Mouse (Mus musculus) bone marrow macrophage, adult 2 months (primary cell): ENCODE data around the gene Lrrc43. TPM values are rescaled to one million over a fixed set of nuclear protein-coding genes. Genes with fewer than 3 reads are reported as not detected.
A peak's percentile ranks its signal among the peaks of the same experiment; 100 is the strongest.

Experiments
- H3K27ac ChIP-seq: 2 replicates; pipeline ENCODE4 v1.5.1; 2012; ENCODE audit warnings: low read depth, low read length; ENCODE audit not compliant: insufficient read depth
- H3K4me1 ChIP-seq: 2 replicates; pipeline ENCODE4 v1.6.1; 2012; ENCODE audit warnings: low read length; ENCODE audit not compliant: control insufficient read depth, insufficient read depth
- H3K4me3 ChIP-seq: 2 replicates; pipeline ENCODE4 v1.5.1; 2012; ENCODE audit warnings: mild to moderate bottlenecking, low read length, moderate library complexity; ENCODE audit not compliant: insufficient read depth
- CTCF ChIP-seq: IDR thresholded peaks from 2 replicates; pipeline ENCODE4 v1.5.1; 2012; ENCODE audit warnings: low read depth, mild to moderate bottlenecking, low read length, moderate library complexity
- POLR2A ChIP-seq: IDR thresholded peaks from 2 replicates; pipeline ENCODE4 v1.6.1; 2012; ENCODE audit warnings: mild to moderate bottlenecking, low read depth, low read length, borderline replicate concordance
- polyA plus RNA-seq: library from polyadenylated mRNA; stranded (reverse); fragments of >200 nt; gene quantifications from 2 replicates; pipeline ENCODE4 v1.2.4, GENCODE M21; 2012; ENCODE audit not compliant: missing spikeins, insufficient read depth, insufficient read length

The Lrrc43 gene
- not detected in 2 replicates for polyA plus RNA-seq

DNA sequence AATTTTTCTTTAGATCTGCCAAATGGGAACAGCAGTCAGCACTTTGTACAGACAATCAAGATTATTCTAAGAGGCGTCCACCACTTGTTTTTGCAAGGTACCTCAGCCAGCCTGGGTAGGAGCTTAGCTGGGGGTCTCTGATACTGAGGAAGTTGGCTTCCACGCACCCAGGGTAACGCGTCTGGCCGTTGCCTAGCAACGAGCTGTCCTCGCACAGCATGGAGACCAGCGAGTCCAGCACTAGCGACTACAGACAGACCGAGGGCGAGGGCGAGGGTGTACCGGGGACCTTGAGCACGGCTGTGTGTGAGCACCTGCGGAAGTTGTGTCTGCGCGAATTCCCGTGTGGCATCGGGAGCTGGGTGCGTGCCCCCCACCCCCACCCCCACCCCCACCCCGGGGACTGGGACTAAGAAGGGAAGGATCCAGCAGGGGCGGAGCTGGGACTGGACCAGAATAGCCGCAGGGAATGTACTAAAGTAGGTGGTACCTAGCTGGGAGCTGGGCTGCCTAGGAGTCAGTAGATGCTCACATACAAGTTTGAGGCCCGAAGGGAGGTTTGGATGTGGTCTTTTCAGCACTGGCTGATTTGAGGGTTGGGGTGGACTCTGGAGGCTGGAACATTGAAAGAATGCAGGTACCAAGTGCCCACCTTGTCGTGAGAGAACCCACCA lies at the start of gene Lrrc43, which contains the start of gene Il31:
Lrrc43 (plus strand) TSS at position 194 of the 674 bp plus-strand sequence.
Il31 (minus strand) TSS at position 378 of the 674 bp plus-strand sequence.
- Histone ChIP-seq H3K4me3 (no peak within 1 kb of the TSS), H3K4me1 (no peaks in the 10 kb centered on the region), H3K27ac (no peak within 1 kb of the TSS)
- TF ChIP-seq CTCF (no peak), POLR2A (no peak)

DNA sequence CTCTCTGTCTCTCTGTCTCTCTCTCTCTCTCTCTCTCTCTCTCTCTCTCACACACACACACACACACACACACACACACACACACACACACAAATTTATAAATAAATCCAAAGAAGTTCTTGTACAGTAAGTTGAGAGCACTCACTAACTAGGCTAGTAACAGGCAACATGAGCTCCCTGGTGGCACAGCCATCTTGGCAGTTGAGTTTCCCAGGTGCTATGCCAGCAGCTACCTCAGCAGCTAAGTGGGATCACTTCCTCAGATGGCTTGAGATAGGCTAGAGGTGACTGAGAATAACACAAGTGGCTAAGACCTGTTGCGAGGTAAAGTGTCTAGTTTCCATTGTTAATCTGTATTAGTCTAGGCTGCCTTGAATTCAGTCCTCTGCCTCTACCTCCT lies 49.8 kb upstream of the Lrrc43 start:
- Histone ChIP-seq H3K4me1 (peaks cover 12% of the 10 kb centered on the region), H3K27ac (no peak overlapping the region), H3K4me3 (no peak overlapping the region)
- TF ChIP-seq CTCF: no peak
- TF ChIP-seq POLR2A: no peak

DNA sequence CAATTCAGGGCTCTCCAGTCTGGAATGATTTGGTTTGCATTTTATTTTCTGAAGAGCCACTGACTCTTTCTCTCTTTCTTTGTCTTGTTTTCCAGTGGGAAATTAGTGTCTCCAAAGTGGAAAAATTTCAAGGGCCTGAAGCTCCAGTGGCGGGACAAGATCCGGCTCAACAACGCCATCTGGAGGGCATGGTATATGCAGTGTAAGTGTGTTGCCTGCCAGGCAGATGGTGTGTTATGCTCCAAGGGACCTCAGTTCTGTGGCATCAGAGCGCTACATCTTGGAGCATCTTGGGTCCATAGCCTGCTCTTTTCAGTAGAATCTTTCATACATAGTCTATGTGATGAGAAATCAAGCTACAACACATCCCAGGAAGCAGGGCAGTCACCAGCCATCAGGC lies 49.2 kb upstream of the Lrrc43 start:
- TF ChIP-seq POLR2A: no peak
- TF ChIP-seq CTCF: 0 out of 2 replicates have a peak, but pooled peaks have one; percentile 22
- H3K4me3 ChIP-seq: no peak overlapping the region
- H3K27ac ChIP-seq: no peak overlapping the region
- H3K4me1 ChIP-seq: peaks cover 12% of the 10 kb centered on the region

DNA sequence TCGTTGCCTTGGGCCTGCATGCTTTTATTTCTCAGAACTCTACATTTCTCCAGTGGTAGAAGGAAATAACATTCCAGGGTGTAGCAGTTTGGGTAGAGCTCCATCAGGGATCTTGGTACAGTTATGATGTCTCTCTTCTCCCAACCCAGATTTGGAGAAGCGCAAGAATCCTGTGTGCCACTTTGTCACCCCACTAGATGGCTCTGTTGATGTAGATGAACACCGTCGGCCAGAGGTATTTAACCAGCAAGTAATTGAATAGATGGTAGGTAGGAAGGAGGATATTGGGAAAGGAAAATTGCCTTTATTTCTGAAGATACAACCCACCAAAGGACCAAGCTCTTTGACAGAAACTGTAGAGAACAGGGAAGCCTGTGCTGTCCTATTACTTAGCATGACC lies 48.4 kb upstream of the Lrrc43 start:
- Histone ChIP-seq H3K4me1 (peaks cover 11% of the 10 kb centered on the region), H3K4me3 (no peak overlapping the region), H3K27ac (no peak overlapping the region)
- TF ChIP-seq POLR2A: no peak
- no peak for TF ChIP-seq CTCF

DNA sequence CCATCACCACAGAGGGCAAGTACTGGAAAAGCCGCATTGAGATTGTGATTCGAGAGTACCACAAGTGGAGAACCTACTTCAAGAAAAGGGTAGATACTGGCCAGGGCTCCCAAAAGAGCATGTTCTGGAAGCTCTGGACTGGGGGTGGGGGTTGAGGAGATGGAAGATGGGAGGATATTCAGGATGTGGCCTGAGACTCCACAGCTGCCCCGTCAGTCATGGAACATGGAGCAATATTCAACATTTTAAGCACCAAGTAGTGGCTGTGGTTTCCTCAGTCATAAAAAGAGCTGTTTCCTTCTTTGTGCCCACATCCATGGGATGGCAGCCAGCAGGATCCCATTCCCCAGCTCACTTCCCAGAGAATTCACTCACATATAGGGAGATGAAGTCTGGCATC lies 46.8 kb upstream of the Lrrc43 start:
- TF ChIP-seq CTCF: no peak
- H3K27ac ChIP-seq: no peak overlapping the region
- no peak overlapping the region for H3K4me3 ChIP-seq
- no peaks in the 10 kb centered on the region for H3K4me1 ChIP-seq

DNA sequence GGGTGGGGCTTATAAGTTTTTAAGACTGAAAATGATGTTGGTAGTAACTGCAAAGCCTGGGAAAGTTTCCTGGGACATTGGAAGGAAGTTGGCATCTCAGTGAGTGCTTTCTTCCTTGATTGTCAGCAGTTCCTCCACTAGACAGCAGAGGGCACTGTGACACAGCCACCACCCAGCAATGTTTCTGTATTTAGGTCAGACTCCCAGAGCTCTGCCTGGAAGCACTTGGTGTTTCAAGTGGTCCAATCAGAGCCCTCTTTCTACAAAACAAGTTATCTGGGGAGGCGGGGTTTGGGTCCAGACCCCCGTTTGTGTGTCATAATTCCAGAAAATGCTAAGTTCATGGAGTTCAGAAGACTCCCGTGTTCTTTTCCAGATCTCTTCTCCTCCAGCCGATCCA lies 45.0 kb upstream of the Lrrc43 start:
- Histone ChIP-seq H3K27ac (no peak overlapping the region), H3K4me3 (no peak overlapping the region), H3K4me1 (no peaks in the 10 kb centered on the region)
- TF ChIP-seq CTCF (peak; percentile 62), POLR2A (no peak)

DNA sequence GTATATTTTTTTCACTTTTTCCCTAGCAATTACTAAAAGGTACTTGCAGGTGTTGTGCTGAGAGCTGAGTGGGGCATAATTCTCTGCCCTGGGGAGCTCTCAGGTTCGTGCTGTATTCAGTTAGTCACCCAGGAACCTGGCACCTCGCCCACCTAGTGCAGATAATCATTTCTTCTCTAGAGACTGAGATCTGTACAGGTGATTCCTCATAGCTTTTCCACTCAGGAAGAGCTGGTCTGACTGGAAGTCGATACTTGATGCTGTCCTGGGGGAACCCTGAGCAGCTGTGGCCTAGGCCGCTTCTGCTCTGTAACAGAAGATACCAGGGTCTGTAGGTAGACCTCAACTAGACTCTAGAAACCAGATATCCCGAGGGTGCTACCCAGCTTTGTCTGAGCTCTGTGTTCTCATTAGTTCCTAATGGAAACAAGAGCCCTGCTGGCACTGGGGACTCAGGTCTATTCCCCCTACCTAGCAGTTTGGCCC lies 44.2 kb upstream of the Lrrc43 start:
- Histone ChIP-seq H3K4me1 (no peaks in the 10 kb centered on the region), H3K27ac (no peak overlapping the region), H3K4me3 (no peak overlapping the region)
- TF ChIP-seq POLR2A (no peak), CTCF (no peak)

DNA sequence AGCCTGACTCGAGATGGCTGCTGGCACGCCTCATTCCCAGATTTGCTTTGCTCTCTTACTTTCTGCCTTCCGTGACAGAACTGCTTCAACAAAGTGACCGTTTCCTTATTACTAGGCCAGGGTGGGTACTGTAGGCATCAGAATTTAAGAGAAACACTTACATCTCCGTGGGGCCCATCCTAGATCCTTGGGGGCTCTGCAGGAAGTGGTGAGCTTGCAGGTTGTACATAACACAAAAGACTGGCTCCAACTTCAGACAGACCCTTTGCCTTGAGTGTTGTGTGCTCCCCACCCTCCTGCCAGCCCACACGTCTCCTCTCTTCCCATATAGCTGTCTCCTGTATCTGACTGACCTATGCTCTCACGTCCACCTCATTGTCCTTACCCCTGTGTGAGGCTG lies 37.2 kb upstream of the Lrrc43 start:
- Histone ChIP-seq H3K4me1 (no peaks in the 10 kb centered on the region), H3K4me3 (no peak overlapping the region), H3K27ac (no peak overlapping the region)
- TF ChIP-seq POLR2A: no peak
- TF ChIP-seq CTCF: no peak

DNA sequence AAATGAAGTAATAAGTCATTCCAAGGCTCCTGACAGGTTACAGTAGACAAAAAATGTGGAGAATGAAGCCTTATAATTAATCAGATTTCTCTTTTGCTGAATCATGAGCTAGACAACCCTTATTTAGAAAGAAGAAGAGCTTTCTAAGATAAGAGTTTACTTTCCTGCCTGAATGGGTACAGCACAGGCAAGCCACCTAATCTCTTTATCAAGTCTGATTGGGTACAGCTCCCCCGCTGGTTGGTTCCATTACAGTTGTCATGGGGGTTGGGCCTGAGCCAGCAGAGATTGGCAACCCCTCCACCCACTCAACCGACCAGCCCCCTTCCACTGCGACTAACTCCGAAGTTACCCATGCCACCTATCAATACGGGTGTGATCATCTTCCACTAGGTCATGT lies 27.7 kb upstream of the Lrrc43 start:
- Histone ChIP-seq H3K4me3 (no peak overlapping the region), H3K4me1 (no peaks in the 10 kb centered on the region), H3K27ac (no peak overlapping the region)
- TF ChIP-seq POLR2A: no peak
- no peak for TF ChIP-seq CTCF

DNA sequence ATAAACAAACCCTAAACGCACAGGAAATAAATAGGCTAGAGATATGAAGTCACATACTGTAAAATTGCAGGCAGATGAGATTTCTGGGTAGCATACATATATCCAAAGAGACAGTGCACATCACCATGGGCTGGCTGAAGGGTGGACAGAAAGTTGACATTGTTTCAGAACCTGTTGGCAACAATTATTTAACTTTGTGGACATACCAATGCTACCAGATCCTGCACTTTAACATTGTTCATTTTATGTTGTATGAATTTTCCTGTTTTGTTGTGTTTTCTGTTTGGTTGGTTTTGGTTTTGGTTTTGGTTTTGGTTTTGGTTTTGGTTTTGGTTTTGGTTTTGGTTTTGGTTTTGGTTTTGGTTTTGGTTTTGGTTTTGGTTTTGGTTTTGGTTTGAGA lies 24.5 kb upstream of the Lrrc43 start:
- Histone ChIP-seq H3K4me3 (no peak overlapping the region), H3K27ac (no peak overlapping the region), H3K4me1 (no peaks in the 10 kb centered on the region)
- no peak for TF ChIP-seq CTCF
